Mouse (Mus musculus): ENCODE measurements around the gene Dmc1. TPM values are rescaled to one million over a fixed set of nuclear protein-coding genes. Genes with fewer than 3 reads are reported as not detected.

Dmc1 gene
- polyA plus RNA-seq, 1 experiment from 2014 or later: 2.2 TPM

DNA sequence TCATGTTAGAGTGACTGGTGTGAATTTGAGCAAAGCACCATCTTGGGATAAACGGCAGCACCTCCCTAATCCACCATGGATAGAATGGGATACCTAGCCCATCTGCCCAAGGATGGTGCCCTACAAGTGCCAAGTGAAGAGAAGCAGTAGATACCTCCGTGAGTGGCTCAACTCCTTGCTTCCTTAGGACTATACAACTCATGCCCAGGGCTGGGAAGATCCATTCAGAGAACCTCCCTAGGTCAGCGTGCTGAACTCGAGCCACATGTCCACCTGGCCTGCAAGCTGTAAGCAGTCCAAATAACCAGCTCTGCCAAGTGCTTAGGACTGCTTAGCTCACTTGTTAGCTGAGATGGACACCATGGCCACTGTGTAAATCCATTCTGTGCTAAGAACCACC, 77.7 kb downstream of the Dmc1 start:
- H3K27me3 ChIP-seq: no peaks in the 10 kb centered on the region
- H3K27ac ChIP-seq: no peak overlapping the region
- no peak overlapping the region for H3K4me2 ChIP-seq
- ATAC-seq (ENCODE audit: insufficient number of reproducible peaks, insufficient read depth, low FRiP score, low TSS enrichment, low read depth): no peak
- H3K9ac ChIP-seq: no peak overlapping the region
- peaks cover 96% of the 10 kb centered on the region for H3K36me3 ChIP-seq
- peaks cover 3% of the 10 kb centered on the region for H3K4me1 ChIP-seq
- no peak overlapping the region for H3K4me3 ChIP-seq
- no peaks in the 10 kb centered on the region for H3K9me3 ChIP-seq
- 79% methylated on average over 4 of the region's 4 CpGs for WGBS

DNA sequence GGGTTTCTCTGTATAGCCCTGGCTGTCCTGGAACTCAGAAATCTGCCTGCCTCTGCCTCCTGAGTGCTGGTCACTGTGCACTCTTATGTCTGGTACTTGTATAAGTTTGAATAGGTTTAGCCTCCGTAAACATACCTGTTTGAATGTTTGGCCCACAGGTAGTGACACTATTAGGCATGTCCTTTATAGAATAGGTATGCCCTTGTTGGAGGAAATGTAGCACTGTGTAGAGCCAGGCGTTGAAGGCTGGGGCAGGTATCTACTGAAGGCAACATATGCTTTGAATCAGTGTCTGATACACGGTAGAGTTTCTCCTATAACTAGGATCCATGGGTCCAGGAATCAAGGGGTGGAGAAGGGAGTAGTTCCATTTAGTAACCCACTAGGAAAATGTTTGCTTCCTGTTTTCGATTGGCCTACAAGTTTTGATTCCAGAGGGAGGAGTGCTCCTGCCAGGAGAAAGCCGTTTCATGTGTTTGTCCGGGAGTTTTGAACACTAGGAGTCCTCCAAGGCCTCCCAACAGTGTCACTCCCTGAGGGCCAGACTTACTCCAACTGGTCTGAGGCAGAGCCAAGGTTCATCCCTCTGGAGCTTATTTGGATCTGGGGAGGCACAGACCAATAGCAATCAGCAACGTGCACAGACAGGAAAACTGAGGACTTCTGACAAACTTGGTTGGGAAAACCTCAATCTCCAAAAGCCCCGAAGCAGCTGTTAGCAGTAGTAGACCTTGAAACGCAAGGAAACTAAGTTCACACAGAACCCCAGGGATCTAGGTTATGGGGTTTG, 78.7 kb downstream of the Dmc1 start:
- Histone ChIP-seq H3K27ac (peak overlapping the region; percentile 29; the same call in 1 of the 2 replicates), H3K27me3 (no peaks in the 10 kb centered on the region), H3K9me3 (no peaks in the 10 kb centered on the region), H3K36me3 (peaks cover 89% of the 10 kb centered on the region), H3K4me2 (no peak overlapping the region), H3K4me3 (no peak overlapping the region), H3K4me1 (peaks cover 3% of the 10 kb centered on the region), H3K9ac (no peak overlapping the region)
- no peak for ATAC-seq (ENCODE audit: insufficient number of reproducible peaks, insufficient read depth, low FRiP score, low TSS enrichment, low read depth)
- WGBS: 54% methylated on average over 9 of the region's 9 CpGs

GRCm38 (mm10) chr15:79525564-79525963, 79.3 kb downstream of the Dmc1 start:
- H3K9me3 ChIP-seq: no peaks in the 10 kb centered on the region
- no peak overlapping the region for H3K27ac ChIP-seq
- ATAC-seq (ENCODE audit: insufficient number of reproducible peaks, insufficient read depth, low FRiP score, low TSS enrichment, low read depth): no peak
- no peak overlapping the region for H3K4me3 ChIP-seq
- H3K27me3 ChIP-seq: no peaks in the 10 kb centered on the region
- 87% methylated on average over 5 of the region's 5 CpGs for WGBS
- no peak overlapping the region for H3K9ac ChIP-seq
- peaks cover 3% of the 10 kb centered on the region for H3K4me1 ChIP-seq
- peaks cover 86% of the 10 kb centered on the region for H3K36me3 ChIP-seq
- no peak overlapping the region for H3K4me2 ChIP-seq

GRCm38 (mm10) chr15:79519400-79520220, 85.3 kb downstream of the Dmc1 start:
- Histone ChIP-seq H3K36me3 (peaks cover 30% of the 10 kb centered on the region), H3K4me3 (no peak overlapping the region), H3K9me3 (no peaks in the 10 kb centered on the region; the same call in 1 of the 2 replicates), H3K27me3 (peaks cover 28% of the 10 kb centered on the region), H3K4me1 (peaks cover 29% of the 10 kb centered on the region), H3K9ac (no peak overlapping the region), H3K27ac (no peak overlapping the region), H3K4me2 (no peak overlapping the region)
- ATAC-seq (ENCODE audit: insufficient number of reproducible peaks, insufficient read depth, low FRiP score, low TSS enrichment, low read depth): no peak
- 50% methylated on average over 16 of the region's 16 CpGs for WGBS

DNA sequence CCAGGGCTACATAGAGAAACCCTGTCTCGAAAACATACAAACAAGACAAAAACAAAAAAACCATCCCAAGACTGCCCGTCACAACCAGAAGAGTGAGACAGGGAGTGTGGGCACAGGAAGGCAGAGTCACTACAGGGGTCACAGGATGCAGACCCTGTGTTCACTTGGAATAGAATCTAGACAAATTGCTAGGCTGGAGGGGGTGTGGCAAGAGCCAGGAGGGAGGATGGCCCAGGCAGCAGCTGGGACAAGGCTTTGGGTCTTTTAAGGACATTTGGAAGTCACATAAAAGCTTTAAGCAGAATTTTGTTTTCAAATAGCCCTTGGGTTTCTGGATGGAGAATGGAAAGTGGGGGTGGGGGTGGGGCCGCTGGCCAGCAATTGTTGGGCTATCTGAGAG, 86.3 kb downstream of the Dmc1 start:
- H3K36me3 ChIP-seq: peaks cover 21% of the 10 kb centered on the region
- peaks cover 38% of the 10 kb centered on the region for H3K27me3 ChIP-seq
- H3K4me2 ChIP-seq: peak overlapping the region; percentile 80
- no peak overlapping the region for H3K4me3 ChIP-seq
- no peak for ATAC-seq (ENCODE audit: insufficient number of reproducible peaks, insufficient read depth, low FRiP score, low TSS enrichment, low read depth)
- 92% methylated on average over 3 of the region's 3 CpGs for WGBS
- H3K9me3 ChIP-seq: no peaks in the 10 kb centered on the region; the same call in 1 of the 2 replicates
- no peak overlapping the region for H3K9ac ChIP-seq
- H3K27ac ChIP-seq: no peak overlapping the region
- H3K4me1 ChIP-seq: peaks cover 37% of the 10 kb centered on the region

GRCm38 (mm10) chr15:79517710-79518109, 87.2 kb downstream of the Dmc1 start:
- 75% methylated on average over 4 of the region's 4 CpGs for WGBS
- Histone ChIP-seq H3K4me3 (peak overlapping the region; percentile 64), H3K9me3 (no peaks in the 10 kb centered on the region; the same call in 1 of the 2 replicates), H3K27ac (no peak overlapping the region), H3K36me3 (peaks cover 12% of the 10 kb centered on the region), H3K4me2 (peak overlapping the region; percentile 80), H3K4me1 (peaks cover 38% of the 10 kb centered on the region), H3K27me3 (peaks cover 45% of the 10 kb centered on the region), H3K9ac (peak overlapping the region; percentile 84)
- no peak for ATAC-seq (ENCODE audit: insufficient number of reproducible peaks, insufficient read depth, low FRiP score, low TSS enrichment, low read depth)

GRCm38 (mm10) chr15:79516171-79517096, 88.5 kb downstream of the Dmc1 start, which contains the start of gene Kdelr3:
Kdelr3 (plus strand) TSS chr15:79516411.
- no peaks in the 10 kb centered on the region; the same call in 1 of the 2 replicates for H3K9me3 ChIP-seq
- H3K27me3 ChIP-seq: peaks cover 56% of the 10 kb centered on the region
- peak within 1 kb of the TSS; percentile 84 for H3K9ac ChIP-seq
- ATAC-seq (ENCODE audit: insufficient number of reproducible peaks, insufficient read depth, low FRiP score, low TSS enrichment, low read depth): peak; percentile 72
- WGBS: under 1% methylated on average over 71 of the region's 71 CpGs
- peak within 1 kb of the TSS; percentile 64 for H3K4me3 ChIP-seq
- H3K4me1 ChIP-seq: peaks cover 50% of the 10 kb centered on the region
- peak within 1 kb of the TSS; percentile 80 for H3K4me2 ChIP-seq
- H3K36me3 ChIP-seq: peaks cover 4% of the 10 kb centered on the region; the same call in 1 of the 2 replicates
- peak within 1 kb of the TSS; percentile 57 for H3K27ac ChIP-seq

DNA sequence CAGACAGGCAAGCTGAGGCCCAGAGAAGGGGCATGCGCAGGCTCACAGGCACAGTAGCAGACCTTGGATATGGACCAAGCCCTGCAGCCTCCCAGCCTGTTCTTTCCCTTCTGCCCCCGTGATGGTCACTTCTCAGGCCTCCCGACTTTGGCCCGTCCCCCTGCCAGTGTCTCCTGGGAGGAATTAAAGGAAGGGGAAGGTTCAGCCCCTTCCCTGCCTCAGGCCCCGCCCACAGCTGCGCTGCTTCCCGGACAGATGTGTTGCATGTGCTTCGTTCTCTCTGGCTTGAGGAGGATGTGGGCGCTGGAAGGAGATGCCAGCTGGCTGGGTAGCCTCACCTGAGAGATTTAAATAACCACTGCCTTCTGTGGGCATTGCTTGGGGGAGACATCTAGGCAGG, 91.0 kb downstream of the Dmc1 start:
- 0 out of 2 replicates have a peak overlapping the region, but pooled peaks have one; percentile 4 for H3K4me3 ChIP-seq
- H3K9me3 ChIP-seq: no peaks in the 10 kb centered on the region; the same call in 1 of the 2 replicates
- no peaks in the 10 kb centered on the region for H3K36me3 ChIP-seq
- 8% methylated on average over 9 of the region's 9 CpGs for WGBS
- H3K4me1 ChIP-seq: peaks cover 47% of the 10 kb centered on the region
- peak overlapping the region; percentile 5; the same call in 1 of the 2 replicates for H3K4me2 ChIP-seq
- H3K27ac ChIP-seq: no peak overlapping the region
- ATAC-seq (ENCODE audit: insufficient number of reproducible peaks, insufficient read depth, low FRiP score, low TSS enrichment, low read depth): no peak
- no peak overlapping the region for H3K9ac ChIP-seq
- H3K27me3 ChIP-seq: peaks cover 81% of the 10 kb centered on the region

- H3K9me3 ChIP-seq: no peaks in the 10 kb centered on the region; the same call in 1 of the 2 replicates
- peaks cover 90% of the 10 kb centered on the region for H3K27me3 ChIP-seq
- peak overlapping the region; percentile 66 for H3K4me2 ChIP-seq
- H3K4me3 ChIP-seq: peak overlapping the region; percentile 39
- H3K9ac ChIP-seq: peak overlapping the region; percentile 51
- 1% methylated on average over 61 of the region's 61 CpGs for WGBS
- no peaks in the 10 kb centered on the region for H3K36me3 ChIP-seq
- peaks cover 26% of the 10 kb centered on the region for H3K4me1 ChIP-seq
- no peak overlapping the region for H3K27ac ChIP-seq
- peak; percentile 33; the same call in 1 of the 2 replicates for ATAC-seq (ENCODE audit: insufficient number of reproducible peaks, insufficient read depth, low FRiP score, low TSS enrichment, low read depth)
Measured at GRCm38 (mm10) chr15:79511553-79512320, 93.2 kb downstream of the Dmc1 start.

Measured in embryonic facial prominence, embryonic 13.5 days (tissue).